Mouse (Mus musculus) hindbrain, embryonic 13.5 days (tissue): Measurements from ENCODE around the gene Cd302. TPM values are rescaled to one million over a fixed set of nuclear protein-coding genes. Genes with fewer than 3 reads are reported as not detected.

ENCODE experiments used
- ATAC-seq: fragments of 200-750 bp; cut with Nextera tagmentation; 2 replicates; pipeline ENCODE4 v1.8.0; 2017; ENCODE audit warnings: moderate TSS enrichment; ENCODE audit not compliant: low FRiP score
- H3K27ac ChIP-seq: fragments of 300-500 bp; sonication (generic); 2 replicates; pipeline ENCODE4 v1.5.1; 2015; ENCODE audit warnings: inconsistent platforms, mild to moderate bottlenecking, moderate library complexity
- H3K27me3 ChIP-seq: fragments of 300-500 bp; sonication (generic); 2 replicates; pipeline ENCODE4 v1.6.1; 2015; ENCODE audit warnings: mild to moderate bottlenecking, inconsistent platforms
- H3K36me3 ChIP-seq: fragments of 300-500 bp; sonication (generic); 2 replicates; pipeline ENCODE4 v1.6.1; 2015; ENCODE audit warnings: mild to moderate bottlenecking, inconsistent platforms
- H3K4me1 ChIP-seq: fragments of 300-500 bp; sonication (generic); replicated peaks from 2 replicates; pipeline ENCODE4 v1.6.1; 2015; ENCODE audit warnings: inconsistent platforms
- H3K4me2 ChIP-seq: fragments of 300-500 bp; sonication (generic); 2 replicates; pipeline ENCODE4 v1.6.1; 2015; ENCODE audit warnings: inconsistent platforms, mild to moderate bottlenecking, moderate library complexity
- H3K4me3 ChIP-seq: fragments of 300-500 bp; sonication (generic); 2 replicates; pipeline ENCODE4 v1.5.1; 2015; ENCODE audit warnings: mild to moderate bottlenecking, inconsistent platforms
- H3K9ac ChIP-seq: fragments of 300-500 bp; sonication (generic); 2 replicates; pipeline ENCODE4 v1.6.1; 2015; ENCODE audit warnings: mild to moderate bottlenecking, inconsistent platforms
- H3K9me3 ChIP-seq: fragments of 300-500 bp; sonication (generic); 2 replicates; pipeline ENCODE4 v1.6.1; 2016; ENCODE audit warnings: inconsistent platforms
- WGBS: fragments of 180-500 bp; shearing (Covaris S2); methylation state at CpG from one replicate; pipeline ENCODE4 v1.1.7; 2015; 5-methylcytosine and 5-hydroxymethylcytosine counted together
- polyA plus RNA-seq: library from polyadenylated mRNA; unstranded; fragments of >200 nt; fragmentation: Nextera tagmentation; extraction: Ambion mirVana; gene quantifications from 2 replicates; pipeline ENCODE4 v1.2.1, GENCODE M21; 2015

Gene Cd302
- polyA plus RNA-seq, 1 experiment from 2014 or later: 15.4 TPM

- Histone ChIP-seq H3K36me3 (no peaks in the 10 kb centered on the region), H3K27me3 (peaks cover 26% of the 10 kb centered on the region; the same call in 1 of the 2 replicates), H3K9ac (peak overlapping the region; percentile 75), H3K4me3 (peak overlapping the region; percentile 47), H3K27ac (no peak overlapping the region), H3K4me1 (peaks cover 14% of the 10 kb centered on the region), H3K4me2 (peak overlapping the region; percentile 92), H3K9me3 (no peaks in the 10 kb centered on the region)
- ATAC-seq: peak; percentile 85
- WGBS: 1% methylated on average over 42 of the region's 42 CpGs
Measured at GRCm38 (mm10) chr2:60283751-60284466, 379 bp downstream of the Cd302 start.

- WGBS: 15% methylated on average over 9 of the region's 9 CpGs
- ATAC-seq: no peak
- no peaks in the 10 kb centered on the region for H3K9me3 ChIP-seq
- no peaks in the 10 kb centered on the region for H3K36me3 ChIP-seq
- H3K4me1 ChIP-seq: peaks cover 14% of the 10 kb centered on the region
- peak overlapping the region; percentile 47 for H3K4me3 ChIP-seq
- peak overlapping the region; percentile 75 for H3K9ac ChIP-seq
- H3K27me3 ChIP-seq: peaks cover 26% of the 10 kb centered on the region; the same call in 1 of the 2 replicates
- H3K27ac ChIP-seq: no peak overlapping the region
- peak overlapping the region; percentile 92 for H3K4me2 ChIP-seq
Measured at GRCm38 (mm10) chr2:60283208-60283750, 1.0 kb downstream of the Cd302 start.

GRCm38 (mm10) chr2:60282625-60283024 lies 1.7 kb downstream of the Cd302 start:
- peaks cover 14% of the 10 kb centered on the region for H3K4me1 ChIP-seq
- no peaks in the 10 kb centered on the region for H3K36me3 ChIP-seq
- H3K9ac ChIP-seq: no peak overlapping the region
- ATAC-seq: no peak
- no peak overlapping the region for H3K27ac ChIP-seq
- WGBS: 75% methylated on average over 3 of the region's 4 CpGs
- no peaks in the 10 kb centered on the region for H3K9me3 ChIP-seq
- peaks cover 26% of the 10 kb centered on the region; the same call in 1 of the 2 replicates for H3K27me3 ChIP-seq
- no peak overlapping the region; the same call in 1 of the 2 replicates for H3K4me2 ChIP-seq
- H3K4me3 ChIP-seq: no peak overlapping the region

GRCm38 (mm10) chr2:60278627-60279026 lies 5.7 kb downstream of the Cd302 start:
- WGBS: 91% methylated on average over 4 of the region's 4 CpGs
- Histone ChIP-seq H3K4me1 (peaks cover 6% of the 10 kb centered on the region), H3K27me3 (peaks cover 3% of the 10 kb centered on the region; the same call in 1 of the 2 replicates), H3K4me3 (no peak overlapping the region), H3K9me3 (no peaks in the 10 kb centered on the region), H3K36me3 (no peaks in the 10 kb centered on the region), H3K9ac (no peak overlapping the region), H3K4me2 (no peak overlapping the region), H3K27ac (no peak overlapping the region)
- no peak for ATAC-seq

GRCm38 (mm10) chr2:60269856-60270479 lies 14.3 kb downstream of the Cd302 start:
- Histone ChIP-seq H3K4me2 (no peak overlapping the region), H3K36me3 (no peaks in the 10 kb centered on the region), H3K4me1 (no peaks in the 10 kb centered on the region), H3K27me3 (no peaks in the 10 kb centered on the region), H3K27ac (no peak overlapping the region), H3K9ac (no peak overlapping the region), H3K9me3 (0 out of 2 replicates have a peak, but pooled peaks cover 4% of the 10 kb centered on the region), H3K4me3 (no peak overlapping the region)
- 96% methylated on average over 14 of the region's 14 CpGs for WGBS
- no peak for ATAC-seq

- H3K27ac ChIP-seq: no peak overlapping the region
- no peak for ATAC-seq
- H3K9me3 ChIP-seq: 0 out of 2 replicates have a peak, but pooled peaks cover 4% of the 10 kb centered on the region
- no peak overlapping the region for H3K9ac ChIP-seq
- no peak overlapping the region for H3K4me3 ChIP-seq
- no peak overlapping the region for H3K4me2 ChIP-seq
- WGBS: 85% methylated on average over 1 of the region's 1 CpGs
- no peaks in the 10 kb centered on the region for H3K4me1 ChIP-seq
- H3K27me3 ChIP-seq: no peaks in the 10 kb centered on the region
- H3K36me3 ChIP-seq: no peaks in the 10 kb centered on the region
Measured at GRCm38 (mm10) chr2:60267567-60267966, 16.7 kb downstream of the Cd302 start.

- Histone ChIP-seq H3K9ac (no peak overlapping the region), H3K9me3 (no peaks in the 10 kb centered on the region), H3K27me3 (no peaks in the 10 kb centered on the region), H3K4me2 (no peak overlapping the region), H3K27ac (no peak overlapping the region), H3K4me3 (no peak overlapping the region), H3K4me1 (no peaks in the 10 kb centered on the region), H3K36me3 (no peaks in the 10 kb centered on the region)
- no peak for ATAC-seq
- 89% methylated on average over 5 of the region's 5 CpGs for WGBS
Measured at GRCm38 (mm10) chr2:60260621-60261350, 23.5 kb downstream of the Cd302 start.

- Histone ChIP-seq H3K4me2 (no peak overlapping the region), H3K9me3 (0 out of 2 replicates have a peak, but pooled peaks cover 2% of the 10 kb centered on the region), H3K27me3 (no peaks in the 10 kb centered on the region), H3K9ac (no peak overlapping the region), H3K36me3 (peaks cover 6% of the 10 kb centered on the region), H3K4me1 (no peaks in the 10 kb centered on the region), H3K4me3 (no peak overlapping the region), H3K27ac (no peak overlapping the region)
- WGBS: 97% methylated on average over 5 of the region's 5 CpGs
- ATAC-seq: no peak
Measured at GRCm38 (mm10) chr2:60259186-60259585, 25.1 kb downstream of the Cd302 start.

- Histone ChIP-seq H3K4me2 (no peak overlapping the region), H3K36me3 (peaks cover 7% of the 10 kb centered on the region), H3K27ac (no peak overlapping the region), H3K9ac (no peak overlapping the region), H3K27me3 (no peaks in the 10 kb centered on the region), H3K9me3 (0 out of 2 replicates have a peak, but pooled peaks cover 2% of the 10 kb centered on the region), H3K4me1 (no peaks in the 10 kb centered on the region), H3K4me3 (no peak overlapping the region)
- no peak for ATAC-seq
- WGBS: 92% methylated on average over 2 of the region's 2 CpGs
Measured at GRCm38 (mm10) chr2:60256751-60257150, 27.5 kb downstream of the Cd302 start.

- Histone ChIP-seq H3K27me3 (no peaks in the 10 kb centered on the region), H3K9me3 (0 out of 2 replicates have a peak, but pooled peaks cover 2% of the 10 kb centered on the region), H3K4me1 (no peaks in the 10 kb centered on the region), H3K9ac (no peak overlapping the region), H3K4me3 (no peak overlapping the region), H3K4me2 (no peak overlapping the region), H3K27ac (no peak overlapping the region), H3K36me3 (peaks cover 19% of the 10 kb centered on the region)
- no peak for ATAC-seq
Measured at GRCm38 (mm10) chr2:60253506-60253905, 30.8 kb downstream of the Cd302 start.

GRCm38 (mm10) chr2:60252782-60253181 lies 31.5 kb downstream of the Cd302 start:
- 87% methylated on average over 4 of the region's 4 CpGs for WGBS
- no peaks in the 10 kb centered on the region for H3K4me1 ChIP-seq
- H3K27ac ChIP-seq: no peak overlapping the region
- 0 out of 2 replicates have a peak, but pooled peaks cover 2% of the 10 kb centered on the region for H3K9me3 ChIP-seq
- no peak for ATAC-seq
- no peak overlapping the region for H3K9ac ChIP-seq
- no peak overlapping the region for H3K4me3 ChIP-seq
- H3K36me3 ChIP-seq: peaks cover 19% of the 10 kb centered on the region
- H3K27me3 ChIP-seq: no peaks in the 10 kb centered on the region
- no peak overlapping the region for H3K4me2 ChIP-seq

- no peak overlapping the region for H3K9ac ChIP-seq
- no peaks in the 10 kb centered on the region for H3K27me3 ChIP-seq
- WGBS: 87% methylated on average over 7 of the region's 7 CpGs
- H3K9me3 ChIP-seq: no peaks in the 10 kb centered on the region
- ATAC-seq: no peak
- no peak overlapping the region for H3K27ac ChIP-seq
- no peak overlapping the region for H3K4me2 ChIP-seq
- H3K36me3 ChIP-seq: peaks cover 77% of the 10 kb centered on the region
- no peak overlapping the region for H3K4me3 ChIP-seq
- H3K4me1 ChIP-seq: no peaks in the 10 kb centered on the region
Measured at GRCm38 (mm10) chr2:60234506-60234905, 49.8 kb downstream of the Cd302 start.
